Mouse (Mus musculus): ENCODE data around the gene Snd1.

DNA sequence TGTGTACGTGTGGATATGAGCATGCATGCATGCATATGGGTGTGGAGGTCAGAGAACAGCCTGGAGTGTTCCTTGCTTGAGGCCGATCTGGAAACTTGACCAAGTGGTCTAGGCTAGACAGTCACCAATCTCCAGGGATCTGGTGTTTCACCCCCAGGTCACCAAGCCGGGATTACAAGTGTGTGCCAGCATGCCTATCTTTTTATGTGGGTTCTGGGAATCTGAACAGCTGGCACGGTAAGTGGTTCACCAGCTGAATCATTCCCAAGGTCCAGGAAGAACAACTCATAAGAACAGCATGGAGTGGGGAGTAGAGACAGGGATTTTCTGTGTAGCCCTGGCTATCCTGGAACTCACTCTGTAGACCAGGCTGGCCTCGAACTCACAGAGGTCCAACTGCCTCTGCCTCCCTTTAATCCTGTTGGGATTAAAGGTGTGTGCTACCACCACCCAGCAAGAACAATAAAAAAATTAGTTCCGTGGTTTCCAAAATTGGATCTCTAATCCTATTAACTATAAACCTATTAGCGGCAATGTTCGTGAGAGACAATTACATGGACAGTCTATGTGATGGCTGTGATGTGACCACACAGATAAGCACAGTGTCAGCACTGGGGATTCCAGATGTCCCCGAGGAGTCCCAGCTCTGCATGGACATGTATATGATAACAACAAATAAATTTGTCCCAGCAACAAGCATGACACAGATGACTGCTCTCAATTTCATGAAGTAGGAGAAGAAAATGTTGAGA is 3.5 kb upstream of the Snd1 start:
- TF ChIP-seq EP300 (IDR thresholded peaks at IDR 0.05), result no peak
- TF ChIP-seq CTCF (IDR thresholded peaks at IDR 0.05), result no peak

All from lung, postnatal 0 days (tissue).